Mouse (Mus musculus) limb, embryonic 11.5 days (tissue): ENCODE results near the gene Ubp1. TPM values are rescaled to one million over a fixed set of nuclear protein-coding genes. Genes with fewer than 3 reads are reported as not detected.

Experiments used
- ATAC-seq: fragments of 200-750 bp; cut with Nextera tagmentation; 2 replicates; pipeline ENCODE4 v1.8.0; 2017; ENCODE audit warnings: low read depth; ENCODE audit not compliant: insufficient number of reproducible peaks, low FRiP score, low TSS enrichment
- DNase-seq: peaks from one replicate; pipeline ENCODE4 v3.0.0-alpha.2; 2015; ENCODE audit warnings: low spot score
- H3K27ac ChIP-seq: fragments of 300-500 bp; sonication (generic); replicated peaks from 2 replicates; pipeline ENCODE4 v1.5.1; 2014; ENCODE audit warnings: low read depth, mild to moderate bottlenecking, low read length
- H3K27me3 ChIP-seq: fragments of 300-500 bp; sonication (generic); 2 replicates; pipeline ENCODE4 v1.6.1; 2014; ENCODE audit warnings: mild to moderate bottlenecking, low read length, mixed read lengths; ENCODE audit not compliant: control insufficient read depth, insufficient read depth
- H3K36me3 ChIP-seq: fragments of 300-500 bp; sonication (generic); 2 replicates; pipeline ENCODE4 v1.6.1; 2014; ENCODE audit warnings: mild to moderate bottlenecking, low read length, moderate library complexity, mixed read lengths; ENCODE audit not compliant: control insufficient read depth, insufficient read depth
- H3K4me1 ChIP-seq: fragments of 300-500 bp; sonication (generic); 2 replicates; pipeline ENCODE4 v1.6.1; 2014; ENCODE audit warnings: low read length, mixed read lengths; ENCODE audit not compliant: control insufficient read depth, insufficient read depth
- H3K4me2 ChIP-seq: fragments of 300-500 bp; sonication (generic); 2 replicates; pipeline ENCODE4 v1.6.1; 2014; ENCODE audit warnings: low read depth, mild to moderate bottlenecking, moderate library complexity; ENCODE audit not compliant: severe bottlenecking
- H3K4me3 ChIP-seq: fragments of 300-500 bp; sonication (generic); 2 replicates; pipeline ENCODE4 v1.5.1; 2014; ENCODE audit warnings: low read depth, low read length
- H3K9ac ChIP-seq: fragments of 300-500 bp; sonication (generic); 2 replicates; pipeline ENCODE4 v1.6.1; 2014; ENCODE audit warnings: mild to moderate bottlenecking, low read length
- H3K9me3 ChIP-seq: fragments of 300-500 bp; sonication (generic); 2 replicates; pipeline ENCODE4 v1.6.1; 2016; ENCODE audit warnings: low read length; ENCODE audit not compliant: control insufficient read depth
- WGBS: fragments of 180-500 bp; shearing (Covaris S2); extraction: QIAGEN DNeasy Blood & Tissue Kit; methylation state at CpG from one replicate; pipeline ENCODE4 v1.1.7; 2014; 5-methylcytosine and 5-hydroxymethylcytosine counted together
- polyA plus RNA-seq: library from polyadenylated mRNA; unstranded; fragments of >200 nt; fragmentation: Nextera tagmentation; extraction: Ambion mirVana; gene quantifications from 2 replicates; pipeline ENCODE4 v1.2.1, GENCODE M21; 2014

Gene Ubp1
- polyA plus RNA-seq, 1 experiment from 2014 or later = 50.2 TPM

DNA sequence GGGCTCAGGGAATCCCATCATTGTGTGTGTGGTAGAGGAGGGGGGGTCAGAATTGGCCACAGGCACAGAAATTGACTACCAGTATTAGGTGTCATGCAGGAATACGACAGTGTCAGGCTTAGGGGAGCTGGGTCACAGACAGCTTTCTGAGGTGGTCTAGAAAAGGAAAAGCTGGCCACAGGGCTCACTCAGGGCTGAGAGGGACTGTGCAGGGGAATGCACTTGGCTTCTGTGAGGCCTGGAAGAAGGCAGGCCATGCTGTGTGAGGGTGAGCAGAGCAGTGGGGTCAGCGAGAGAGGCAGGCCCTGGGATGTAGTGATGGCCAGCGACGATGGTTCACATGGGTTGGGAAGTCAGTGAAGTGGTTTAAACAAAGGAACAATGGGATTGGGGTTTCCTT, 43.1 kb downstream of the Ubp1 start:
- H3K9me3 ChIP-seq = no peaks in the 10 kb centered on the region
- WGBS = 93% methylated on average over 4 of the region's 4 CpGs
- H3K27me3 ChIP-seq = no peaks in the 10 kb centered on the region
- ATAC-seq (no peak; the same call in 1 of the 2 replicates), DNase-seq (no peak)
- H3K27ac ChIP-seq = no peak overlapping the region
- H3K36me3 ChIP-seq = peaks cover 5% of the 10 kb centered on the region; the same call in 1 of the 2 replicates
- no peak overlapping the region for H3K4me3 ChIP-seq
- no peak overlapping the region for H3K9ac ChIP-seq
- no peak overlapping the region for H3K4me2 ChIP-seq
- H3K4me1 ChIP-seq = no peaks in the 10 kb centered on the region

DNA sequence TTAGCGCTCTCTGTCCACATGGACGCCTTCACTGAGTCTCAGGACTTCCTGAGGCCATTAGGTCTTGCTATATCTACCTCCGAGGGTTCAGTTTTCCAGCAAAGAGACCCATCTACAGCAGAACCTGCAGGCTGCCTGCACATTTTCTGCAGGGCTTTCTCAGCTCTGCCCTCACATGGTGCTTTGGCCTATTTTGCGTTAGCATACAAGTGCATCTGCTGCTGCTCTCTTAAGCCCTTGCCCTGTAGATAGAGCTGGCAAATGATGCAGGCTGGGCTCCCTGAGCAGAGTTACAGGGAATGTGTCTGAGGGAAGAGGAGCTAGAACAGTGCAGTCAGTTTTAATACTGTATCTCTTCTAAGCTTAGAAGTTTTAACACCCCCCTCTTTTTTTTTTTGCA, 44.2 kb downstream of the Ubp1 start:
- H3K27me3 ChIP-seq = no peaks in the 10 kb centered on the region
- H3K9me3 ChIP-seq = no peaks in the 10 kb centered on the region
- WGBS = 88% methylated on average over 4 of the region's 4 CpGs
- ATAC-seq = no peak
- no peak overlapping the region for H3K4me3 ChIP-seq
- H3K4me2 ChIP-seq = no peak overlapping the region
- no peak overlapping the region for H3K27ac ChIP-seq
- DNase-seq = no peak
- H3K36me3 ChIP-seq = peaks cover 3% of the 10 kb centered on the region; the same call in 1 of the 2 replicates
- no peaks in the 10 kb centered on the region for H3K4me1 ChIP-seq
- no peak overlapping the region for H3K9ac ChIP-seq

DNA sequence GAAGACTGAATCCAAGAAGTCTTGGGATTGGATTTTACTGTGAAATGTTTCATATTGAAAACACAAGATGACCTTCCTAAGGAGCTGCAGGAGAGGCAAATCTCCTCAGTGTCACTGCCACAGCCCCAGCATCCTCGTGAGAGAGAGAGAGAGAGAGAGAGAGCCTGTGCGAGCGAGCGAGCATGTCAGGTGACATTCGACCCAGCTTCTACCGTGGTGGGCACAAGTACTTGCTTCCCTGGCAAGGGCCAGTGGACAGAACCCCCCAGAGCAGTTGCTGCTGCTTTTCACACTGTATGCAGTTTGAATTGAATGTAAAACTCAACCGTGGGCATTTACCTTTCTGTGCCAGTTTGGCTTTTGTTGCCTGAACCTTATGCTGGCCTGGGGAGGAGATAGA, 44.7 kb downstream of the Ubp1 start:
- WGBS = 79% methylated on average over 7 of the region's 7 CpGs
- no peak overlapping the region for H3K9ac ChIP-seq
- no peak overlapping the region for H3K27ac ChIP-seq
- H3K4me1 ChIP-seq = no peaks in the 10 kb centered on the region
- H3K9me3 ChIP-seq = no peaks in the 10 kb centered on the region
- H3K36me3 ChIP-seq = peaks cover 3% of the 10 kb centered on the region; the same call in 1 of the 2 replicates
- DNase-seq = no peak
- no peak overlapping the region for H3K4me2 ChIP-seq
- H3K4me3 ChIP-seq = no peak overlapping the region
- no peak for ATAC-seq
- H3K27me3 ChIP-seq = no peaks in the 10 kb centered on the region

DNA sequence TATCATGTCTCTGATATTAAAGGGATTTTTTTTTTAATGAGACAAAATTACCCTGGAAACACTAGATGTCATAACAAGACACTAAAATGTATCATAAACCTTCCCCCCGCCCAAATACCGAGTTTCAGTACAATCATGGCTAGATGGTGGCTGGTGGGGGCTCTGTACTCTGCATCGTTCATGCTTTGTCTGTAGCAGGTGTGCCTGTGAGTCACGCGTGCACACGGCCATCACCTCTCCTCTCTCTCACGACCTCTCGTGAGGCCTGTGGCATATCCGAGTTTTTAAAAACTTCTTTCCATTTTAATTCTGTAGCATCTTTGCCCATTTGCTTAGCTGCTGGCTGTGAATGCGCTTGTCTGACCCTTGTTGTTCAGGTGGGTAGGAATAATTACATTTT, 45.5 kb downstream of the Ubp1 start:
- no peak overlapping the region for H3K4me3 ChIP-seq
- H3K9me3 ChIP-seq = no peaks in the 10 kb centered on the region
- WGBS = 95% methylated on average over 10 of the region's 10 CpGs
- H3K4me2 ChIP-seq = no peak overlapping the region
- no peaks in the 10 kb centered on the region for H3K4me1 ChIP-seq
- no peak for ATAC-seq
- peaks cover 3% of the 10 kb centered on the region; the same call in 1 of the 2 replicates for H3K36me3 ChIP-seq
- no peaks in the 10 kb centered on the region for H3K27me3 ChIP-seq
- H3K9ac ChIP-seq = no peak overlapping the region
- H3K27ac ChIP-seq = no peak overlapping the region
- no peak for DNase-seq

DNA sequence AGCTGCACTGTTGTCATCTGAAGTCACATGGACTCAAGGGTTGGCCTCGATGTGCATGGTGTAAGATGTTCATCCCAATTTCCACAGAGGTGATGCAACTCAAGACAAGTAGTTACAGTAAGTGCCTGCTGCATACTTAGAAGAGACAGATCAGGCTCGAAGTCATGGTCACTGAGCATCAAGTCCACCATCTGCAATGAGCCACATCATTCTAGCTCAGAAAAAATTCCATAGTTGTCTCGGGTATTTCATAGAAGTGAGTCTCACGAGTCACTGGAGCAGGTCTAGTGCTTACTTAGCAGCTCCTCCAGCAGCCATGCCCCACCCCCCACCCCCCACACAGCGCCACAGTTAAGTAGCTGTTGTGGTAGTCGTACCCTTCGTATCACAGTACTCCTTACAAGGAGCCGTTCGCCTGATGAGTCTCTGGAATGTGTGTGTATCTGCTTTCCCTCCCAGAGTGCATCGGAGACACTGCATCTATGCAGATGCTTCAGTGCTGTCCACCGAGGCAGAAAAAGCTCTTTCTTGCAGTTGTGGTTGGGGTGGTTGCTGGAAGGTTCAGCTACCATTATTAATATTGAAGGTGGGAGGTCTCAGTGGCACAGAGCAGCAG, 46.6 kb downstream of the Ubp1 start:
- Histone ChIP-seq H3K36me3 (peaks cover 3% of the 10 kb centered on the region; the same call in 1 of the 2 replicates), H3K4me3 (no peak overlapping the region), H3K4me2 (no peak overlapping the region), H3K9ac (no peak overlapping the region), H3K4me1 (no peaks in the 10 kb centered on the region), H3K27me3 (no peaks in the 10 kb centered on the region), H3K27ac (no peak overlapping the region), H3K9me3 (no peaks in the 10 kb centered on the region)
- DNase-seq = no peak
- 86% methylated on average over 11 of the region's 11 CpGs for WGBS
- ATAC-seq = no peak

DNA sequence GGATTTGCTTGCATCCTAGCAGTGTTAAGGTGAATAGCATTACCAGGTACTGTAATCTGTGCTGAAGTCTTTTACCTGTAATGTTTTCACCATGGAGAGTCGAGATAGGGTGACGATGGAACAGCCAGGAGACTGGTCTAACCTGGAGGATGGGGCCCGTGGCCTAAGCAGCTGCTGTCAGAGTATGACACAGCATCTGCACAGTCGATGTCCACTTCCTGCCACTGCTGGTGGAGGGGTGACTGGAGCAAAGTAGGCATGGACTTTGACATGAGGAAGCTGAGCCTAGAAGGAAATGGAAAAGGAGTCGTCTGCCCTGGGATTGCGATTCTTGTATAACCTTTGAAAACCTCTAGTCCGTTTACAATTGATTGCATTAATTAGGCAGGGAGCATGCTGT, 47.9 kb downstream of the Ubp1 start:
- Histone ChIP-seq H3K4me3 (no peak overlapping the region), H3K27me3 (no peaks in the 10 kb centered on the region), H3K9me3 (no peaks in the 10 kb centered on the region), H3K36me3 (peaks cover 3% of the 10 kb centered on the region; the same call in 1 of the 2 replicates), H3K4me1 (no peaks in the 10 kb centered on the region), H3K27ac (no peak overlapping the region), H3K4me2 (no peak overlapping the region), H3K9ac (no peak overlapping the region)
- DNase-seq (no peak), ATAC-seq (no peak)
- 83% methylated on average over 7 of the region's 7 CpGs for WGBS

DNA sequence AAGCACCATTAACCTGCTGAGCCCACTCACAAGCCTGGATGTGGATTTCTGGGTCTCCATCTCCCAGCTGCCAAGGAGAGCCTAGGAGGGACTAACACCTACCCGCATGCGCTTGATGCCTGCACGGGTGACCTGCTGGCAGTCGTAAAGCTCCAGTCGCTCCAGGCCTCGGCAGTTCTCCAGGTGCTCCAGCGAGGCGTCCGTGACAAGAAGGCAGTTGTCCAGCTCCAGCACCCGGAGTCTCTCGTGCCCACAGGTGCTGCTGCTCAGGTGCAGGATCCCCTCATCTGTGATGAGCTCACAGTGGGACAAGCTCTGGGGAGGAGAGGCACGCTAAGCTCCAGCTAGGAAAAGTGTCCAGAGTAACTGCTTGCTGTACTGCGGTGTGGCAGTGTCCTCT, 48.6 kb downstream of the Ubp1 start:
- Histone ChIP-seq H3K9ac (no peak overlapping the region), H3K4me2 (no peak overlapping the region), H3K27me3 (no peaks in the 10 kb centered on the region), H3K4me3 (no peak overlapping the region), H3K4me1 (no peaks in the 10 kb centered on the region), H3K9me3 (no peaks in the 10 kb centered on the region), H3K36me3 (peaks cover 3% of the 10 kb centered on the region; the same call in 1 of the 2 replicates), H3K27ac (no peak overlapping the region)
- DNase-seq (no peak), ATAC-seq (no peak)
- WGBS = 83% methylated on average over 13 of the region's 13 CpGs

DNA sequence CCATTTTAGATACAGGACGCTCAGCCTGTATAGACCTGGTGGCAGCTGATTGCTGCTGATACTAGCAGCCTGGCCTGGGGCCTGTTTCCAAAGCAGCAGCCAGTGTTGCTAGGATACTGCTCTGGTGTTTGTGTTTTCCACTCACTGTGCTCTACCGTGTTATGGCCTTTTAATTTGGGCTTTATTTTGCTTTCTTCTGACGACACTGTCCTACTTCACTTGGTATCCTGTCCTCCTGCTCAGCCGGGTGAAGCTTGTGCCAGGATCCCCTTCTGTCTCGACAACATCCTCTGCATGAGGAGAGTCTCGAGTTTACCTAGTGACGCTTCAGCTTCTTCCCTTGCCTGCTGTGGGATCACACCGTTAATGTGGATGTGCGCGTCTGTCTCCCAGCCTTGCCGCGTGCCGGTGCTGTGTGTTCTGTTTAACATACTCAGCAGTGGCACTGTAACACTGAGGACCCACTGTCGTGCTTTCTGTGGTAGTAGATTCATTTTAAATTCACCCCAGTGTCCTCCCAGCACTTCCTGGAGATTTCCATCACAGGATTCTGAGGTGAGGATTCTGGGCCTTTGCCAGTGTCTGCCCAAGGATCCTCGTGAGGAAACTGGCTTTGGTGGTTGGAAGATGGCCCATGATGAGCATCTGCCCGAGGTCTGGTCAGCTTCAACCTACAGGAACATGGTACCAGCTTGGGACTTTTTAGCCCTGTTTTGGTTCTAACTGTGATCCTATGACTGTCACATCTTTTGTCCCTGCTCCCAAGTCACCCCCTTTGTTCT, 50.6 kb downstream of the Ubp1 start:
- no peaks in the 10 kb centered on the region for H3K9me3 ChIP-seq
- ATAC-seq (no peak), DNase-seq (no peak)
- no peak overlapping the region for H3K4me2 ChIP-seq
- 81% methylated on average over 16 of the region's 16 CpGs for WGBS
- no peaks in the 10 kb centered on the region for H3K4me1 ChIP-seq
- no peaks in the 10 kb centered on the region for H3K27me3 ChIP-seq
- H3K27ac ChIP-seq = no peak overlapping the region
- no peaks in the 10 kb centered on the region; the same call in 1 of the 2 replicates for H3K36me3 ChIP-seq
- H3K9ac ChIP-seq = no peak overlapping the region
- no peak overlapping the region for H3K4me3 ChIP-seq
